Mouse (Mus musculus): Measurements from ENCODE around the gene Lrmda.

- TF ChIP-seq CTCF (IDR thresholded peaks at IDR 0.05; ENCODE audit: borderline replicate concordance, extremely low read depth, insufficient read depth, insufficient read length) (no peak), POLR2A (IDR thresholded peaks at IDR 0.05; ENCODE audit: borderline replicate concordance, extremely low read depth, insufficient read depth, insufficient read length, poor library complexity, severe bottlenecking) (no peak)
Measured at GRCm38 (mm10) chr14:22647879-22648611, 628.5 kb downstream of the Lrmda start.
